Mouse (Mus musculus): Measurements from ENCODE around the gene 1600002K03Rik.
A peak's percentile ranks its signal among the peaks of the same experiment; 100 is the strongest.

1600002K03Rik gene

GRCm38 (mm10) chr10:80180288-80180687 is 7.5 kb downstream of the 1600002K03Rik start:
- H3K4me3 ChIP-seq (replicated peaks; ENCODE audit: low read length), result peak overlapping the region; percentile 82
- H3K9me3 ChIP-seq (ENCODE audit: low read length), result no peaks in the 10 kb centered on the region
- peaks cover 10% of the 10 kb centered on the region; the same call in 1 of the 2 replicates for H3K36me3 ChIP-seq (ENCODE audit: insufficient read depth, low read length)
- H3K4me1 ChIP-seq (replicated peaks; ENCODE audit: low read depth, low read length), result peaks cover 43% of the 10 kb centered on the region
- peaks cover 64% of the 10 kb centered on the region for H3K27me3 ChIP-seq (ENCODE audit: insufficient read depth, low read length)
- TF ChIP-seq POU5F1 (IDR thresholded peaks at IDR 0.05; ENCODE audit: borderline replicate concordance, low read length), result no peak
- TF ChIP-seq CTCF (conservative IDR thresholded peaks at IDR 0.05; ENCODE audit: low read length), result no peak
- no peak for TF ChIP-seq NANOG (IDR thresholded peaks at IDR 0.05; ENCODE audit: borderline replicate concordance, low read length)

GRCm38 (mm10) chr10:80180823-80181222 is 8.1 kb downstream of the 1600002K03Rik start:
- H3K4me1 ChIP-seq (replicated peaks; ENCODE audit: low read depth, low read length), result peaks cover 46% of the 10 kb centered on the region
- H3K36me3 ChIP-seq (ENCODE audit: insufficient read depth, low read length), result peaks cover 10% of the 10 kb centered on the region; the same call in 1 of the 2 replicates
- peaks cover 65% of the 10 kb centered on the region for H3K27me3 ChIP-seq (ENCODE audit: insufficient read depth, low read length)
- H3K9me3 ChIP-seq (ENCODE audit: low read length), result no peaks in the 10 kb centered on the region
- TF ChIP-seq POU5F1 (IDR thresholded peaks at IDR 0.05; ENCODE audit: borderline replicate concordance, low read length), result no peak
- no peak overlapping the region for H3K4me3 ChIP-seq (replicated peaks; ENCODE audit: low read length)

GRCm38 (mm10) chr10:80182547-80182946 is 9.8 kb downstream of the 1600002K03Rik start:
- Histone ChIP-seq H3K9me3 (ENCODE audit: low read length) (no peaks in the 10 kb centered on the region), H3K27me3 (ENCODE audit: insufficient read depth, low read length) (peaks cover 78% of the 10 kb centered on the region), H3K36me3 (ENCODE audit: insufficient read depth, low read length) (no peaks in the 10 kb centered on the region), H3K4me3 (replicated peaks; ENCODE audit: low read length) (peak overlapping the region; percentile 20; the same call in 1 of the 2 replicates), H3K4me1 (replicated peaks; ENCODE audit: low read depth, low read length) (peaks cover 62% of the 10 kb centered on the region)
- TF ChIP-seq NANOG (IDR thresholded peaks at IDR 0.05; ENCODE audit: borderline replicate concordance, low read length), result no peak
- no peak for TF ChIP-seq POU5F1 (IDR thresholded peaks at IDR 0.05; ENCODE audit: borderline replicate concordance, low read length)
- TF ChIP-seq CTCF (conservative IDR thresholded peaks at IDR 0.05; ENCODE audit: low read length), result no peak

- Histone ChIP-seq H3K27me3 (ENCODE audit: insufficient read depth, low read length) (peaks cover 85% of the 10 kb centered on the region), H3K36me3 (ENCODE audit: insufficient read depth, low read length) (0 out of 2 replicates have a peak, but pooled peaks cover 7% of the 10 kb centered on the region), H3K9me3 (ENCODE audit: low read length) (no peaks in the 10 kb centered on the region), H3K4me3 (replicated peaks; ENCODE audit: low read length) (peak overlapping the region; percentile 66), H3K4me1 (replicated peaks; ENCODE audit: low read depth, low read length) (peaks cover 54% of the 10 kb centered on the region)
- no peak for TF ChIP-seq NANOG (IDR thresholded peaks at IDR 0.05; ENCODE audit: borderline replicate concordance, low read length)
- no peak for TF ChIP-seq POU5F1 (IDR thresholded peaks at IDR 0.05; ENCODE audit: borderline replicate concordance, low read length)
- no peak for TF ChIP-seq CTCF (conservative IDR thresholded peaks at IDR 0.05; ENCODE audit: low read length)
These were observed 13.9 kb downstream of the 1600002K03Rik start for GRCm38 (mm10) chr10:80186649-80187048.

- 0 out of 2 replicates have a peak, but pooled peaks cover 7% of the 10 kb centered on the region for H3K36me3 ChIP-seq (ENCODE audit: insufficient read depth, low read length)
- no peak overlapping the region for H3K4me3 ChIP-seq (replicated peaks; ENCODE audit: low read length)
- H3K27me3 ChIP-seq (ENCODE audit: insufficient read depth, low read length), result peaks cover 84% of the 10 kb centered on the region
- peaks cover 57% of the 10 kb centered on the region for H3K4me1 ChIP-seq (replicated peaks; ENCODE audit: low read depth, low read length)
- no peak for TF ChIP-seq POU5F1 (IDR thresholded peaks at IDR 0.05; ENCODE audit: borderline replicate concordance, low read length)
- TF ChIP-seq CTCF (conservative IDR thresholded peaks at IDR 0.05; ENCODE audit: low read length), result no peak
- no peak for TF ChIP-seq NANOG (IDR thresholded peaks at IDR 0.05; ENCODE audit: borderline replicate concordance, low read length)
- H3K9me3 ChIP-seq (ENCODE audit: low read length), result no peaks in the 10 kb centered on the region
These were observed 15.0 kb downstream of the 1600002K03Rik start for GRCm38 (mm10) chr10:80187739-80188138.

- no peaks in the 10 kb centered on the region for H3K9me3 ChIP-seq (ENCODE audit: low read length)
These were observed 15.8 kb downstream of the 1600002K03Rik start for GRCm38 (mm10) chr10:80188453-80189024.

GRCm38 (mm10) chr10:80189999-80190398 is 17.3 kb downstream of the 1600002K03Rik start:
- no peak for TF ChIP-seq POU5F1 (IDR thresholded peaks at IDR 0.05; ENCODE audit: borderline replicate concordance, low read length)
- no peak for TF ChIP-seq NANOG (IDR thresholded peaks at IDR 0.05; ENCODE audit: borderline replicate concordance, low read length)
- TF ChIP-seq CTCF (conservative IDR thresholded peaks at IDR 0.05; ENCODE audit: low read length), result no peak

More at GRCm38 (mm10) chr10:80188453-80189024, 15.8 kb downstream of the 1600002K03Rik start:
- Histone ChIP-seq H3K36me3 (ENCODE audit: insufficient read depth, low read length) (0 out of 2 replicates have a peak, but pooled peaks cover 7% of the 10 kb centered on the region), H3K27me3 (ENCODE audit: insufficient read depth, low read length) (peaks cover 81% of the 10 kb centered on the region), H3K4me1 (replicated peaks; ENCODE audit: low read depth, low read length) (peaks cover 65% of the 10 kb centered on the region), H3K4me3 (replicated peaks; ENCODE audit: low read length) (no peak overlapping the region)
- TF ChIP-seq NANOG (IDR thresholded peaks at IDR 0.05; ENCODE audit: borderline replicate concordance, low read length), result no peak
- TF ChIP-seq POU5F1 (IDR thresholded peaks at IDR 0.05; ENCODE audit: borderline replicate concordance, low read length), result no peak
- no peak for TF ChIP-seq CTCF (conservative IDR thresholded peaks at IDR 0.05; ENCODE audit: low read length)

GRCm38 (mm10) chr10:80190491-80191051 is 17.8 kb downstream of the 1600002K03Rik start:
- Histone ChIP-seq H3K4me1 (replicated peaks; ENCODE audit: low read depth, low read length) (peaks cover 66% of the 10 kb centered on the region), H3K9me3 (ENCODE audit: low read length) (no peaks in the 10 kb centered on the region)
- TF ChIP-seq POU5F1 (IDR thresholded peaks at IDR 0.05; ENCODE audit: borderline replicate concordance, low read length) (no peak), CTCF (conservative IDR thresholded peaks at IDR 0.05; ENCODE audit: low read length) (no peak), NANOG (IDR thresholded peaks at IDR 0.05; ENCODE audit: borderline replicate concordance, low read length) (no peak)

More at GRCm38 (mm10) chr10:80189999-80190398, 17.3 kb downstream of the 1600002K03Rik start:
- Histone ChIP-seq H3K4me1 (replicated peaks; ENCODE audit: low read depth, low read length) (peaks cover 72% of the 10 kb centered on the region), H3K36me3 (ENCODE audit: insufficient read depth, low read length) (0 out of 2 replicates have a peak, but pooled peaks cover 7% of the 10 kb centered on the region), H3K4me3 (replicated peaks; ENCODE audit: low read length) (peak overlapping the region; percentile 76), H3K9me3 (ENCODE audit: low read length) (no peaks in the 10 kb centered on the region), H3K27me3 (ENCODE audit: insufficient read depth, low read length) (peaks cover 69% of the 10 kb centered on the region)

More at GRCm38 (mm10) chr10:80190491-80191051, 17.8 kb downstream of the 1600002K03Rik start:
- peak overlapping the region; percentile 76 for H3K4me3 ChIP-seq (replicated peaks; ENCODE audit: low read length)
- H3K36me3 ChIP-seq (ENCODE audit: insufficient read depth, low read length), result 0 out of 2 replicates have a peak, but pooled peaks cover 7% of the 10 kb centered on the region
- peaks cover 68% of the 10 kb centered on the region for H3K27me3 ChIP-seq (ENCODE audit: insufficient read depth, low read length)
